Mouse (Mus musculus): Measurements from ENCODE around the gene Rftn1.

The Rftn1 gene

GRCm38 (mm10) chr17:49982611-49983390 is 207.7 kb downstream of the Rftn1 start:
- no peak for DNase-seq (ENCODE audit: low spot score)

DNA sequence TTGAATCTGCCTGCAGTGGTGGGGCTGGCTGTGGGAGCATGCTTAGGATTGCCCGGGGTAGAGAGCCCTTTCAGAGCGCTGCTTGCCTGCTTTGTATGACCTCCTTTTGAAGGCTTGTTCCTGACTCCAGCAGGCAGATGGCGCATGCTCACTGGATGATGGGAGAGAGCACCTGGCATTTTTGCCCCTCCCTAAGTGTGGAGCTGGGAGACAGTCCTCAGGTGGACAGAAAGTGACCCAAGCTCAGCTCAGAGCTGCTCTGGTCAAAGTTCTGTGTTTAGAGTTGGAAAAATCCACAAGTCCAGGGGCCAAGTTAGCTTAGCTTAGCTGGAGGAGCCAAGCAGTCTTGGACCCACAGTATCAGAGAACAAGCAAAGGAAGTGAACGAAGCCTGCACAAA is 208.9 kb downstream of the Rftn1 start:
- no peak for DNase-seq (ENCODE audit: low spot score)

DNA sequence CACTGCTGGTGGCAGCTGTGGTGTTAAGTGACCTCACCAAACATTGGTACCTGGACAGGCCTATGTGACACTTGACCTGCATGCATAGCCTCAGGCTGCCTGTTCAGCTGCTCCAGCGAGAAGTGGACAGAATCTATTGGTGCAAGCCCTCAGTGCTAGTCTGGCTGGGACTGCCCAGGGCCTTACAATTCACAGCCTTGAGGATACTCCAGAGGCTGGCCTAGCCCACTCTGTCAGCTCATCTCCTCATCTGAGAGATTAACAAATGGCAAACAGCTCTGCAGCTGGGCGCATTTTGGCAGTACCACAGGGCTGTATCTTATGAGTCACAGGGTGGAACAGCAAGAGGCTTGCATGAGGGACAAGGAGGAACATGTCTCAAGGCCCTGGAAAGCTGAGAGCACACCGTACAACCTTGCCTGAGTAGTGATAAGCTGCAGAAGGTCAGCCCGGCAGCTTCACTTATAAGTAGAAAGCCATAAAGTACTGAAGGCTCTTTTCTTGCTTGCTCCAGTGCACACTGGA is 210.7 kb downstream of the Rftn1 start:
- no peak for DNase-seq (ENCODE audit: low spot score)

DNA sequence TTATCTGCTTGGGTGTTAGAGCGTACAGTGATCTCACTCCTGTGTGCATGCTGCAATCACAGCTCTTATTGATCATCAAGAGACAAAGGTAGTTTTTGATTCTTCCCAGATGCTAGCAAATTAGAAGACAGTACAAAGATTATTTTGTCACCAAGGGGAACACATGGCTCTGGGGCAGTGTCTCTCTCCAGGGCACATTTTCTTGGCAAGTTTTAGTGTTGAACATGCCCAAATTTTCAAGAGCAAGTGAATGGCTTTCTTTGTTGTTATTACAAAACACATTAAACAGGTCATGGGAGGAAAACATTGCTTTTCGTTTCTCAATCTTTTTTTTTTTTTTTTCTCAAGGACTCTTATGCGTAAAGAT is 213.1 kb downstream of the Rftn1 start:
- DNase-seq (ENCODE audit: low spot score): no peak

DNA sequence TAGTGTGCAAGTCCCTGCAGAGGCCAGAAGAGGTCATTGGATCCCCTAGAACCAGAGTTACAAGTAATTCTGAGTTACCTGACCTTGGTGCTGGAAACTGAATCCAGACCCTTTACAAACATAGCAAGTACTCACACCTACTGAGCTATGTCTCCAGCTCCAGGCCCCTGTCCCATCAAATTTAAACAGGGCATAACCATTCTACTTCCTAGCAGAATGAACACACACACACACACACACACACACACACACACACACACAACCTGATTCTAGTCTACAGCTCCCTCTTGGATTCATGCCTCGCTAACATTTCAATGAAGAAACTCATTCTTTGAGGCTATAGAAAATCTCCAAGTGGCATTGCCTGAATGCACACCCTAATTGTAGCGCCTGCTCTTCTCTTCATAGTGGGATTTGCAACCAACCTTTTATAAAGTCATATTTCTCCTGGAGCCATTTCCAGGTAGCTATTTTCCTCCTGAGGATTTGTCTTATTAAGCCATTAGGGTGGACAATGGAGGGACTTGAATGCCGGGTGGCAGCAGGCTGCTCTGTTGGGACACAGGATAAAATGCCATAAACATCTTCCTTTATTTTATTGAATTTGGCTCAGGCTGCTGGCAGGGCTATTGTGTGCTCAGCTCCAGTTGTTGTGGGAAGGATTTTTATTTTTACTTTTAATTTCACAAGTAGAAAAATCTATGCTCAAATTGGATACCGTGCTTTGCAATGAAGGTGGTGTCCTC is 213.6 kb downstream of the Rftn1 start:
- no peak for DNase-seq (ENCODE audit: low spot score)

GRCm38 (mm10) chr17:49975481-49975880 is 215.0 kb downstream of the Rftn1 start:
- DNase-seq (ENCODE audit: low spot score): no peak

DNA sequence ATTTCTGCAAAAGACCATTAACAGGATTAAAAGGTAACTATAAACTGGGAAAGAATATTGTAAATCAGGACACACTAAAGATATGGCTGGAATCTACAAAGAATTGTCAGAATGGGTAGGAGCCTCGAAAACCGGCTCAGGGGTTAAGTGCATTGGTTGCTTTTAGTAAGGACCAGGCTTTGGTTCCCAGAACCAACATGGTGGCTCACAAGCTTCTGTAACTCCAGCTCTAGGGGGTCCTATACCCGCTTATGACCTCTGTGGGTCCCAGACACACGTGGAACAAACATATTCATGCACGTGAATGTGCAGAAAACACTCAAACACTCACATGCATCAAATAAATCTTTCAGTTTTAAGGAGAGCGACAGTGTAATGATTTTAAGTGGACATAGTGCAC is 215.5 kb downstream of the Rftn1 start:
- no peak for DNase-seq (ENCODE audit: low spot score)

DNA sequence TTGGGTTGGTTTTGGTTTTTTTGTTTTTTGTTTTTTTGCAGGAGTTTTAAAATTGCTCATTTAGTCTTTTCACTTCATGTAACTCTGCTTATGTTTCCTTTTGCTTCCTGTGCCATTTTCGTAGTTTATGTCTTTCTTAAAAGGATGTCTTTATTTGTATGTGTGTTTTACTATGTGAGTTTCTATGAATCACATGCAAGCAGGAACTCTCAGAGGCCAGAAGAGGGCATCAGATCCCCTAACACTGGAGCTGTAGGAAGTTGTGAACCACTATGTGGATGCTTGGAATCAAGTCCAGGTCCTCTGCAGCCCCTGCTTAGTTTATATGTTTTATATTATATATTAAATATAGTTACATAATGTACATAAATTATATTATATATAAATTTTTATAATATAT is 218.3 kb downstream of the Rftn1 start:
- no peak for DNase-seq (ENCODE audit: low spot score)

DNA sequence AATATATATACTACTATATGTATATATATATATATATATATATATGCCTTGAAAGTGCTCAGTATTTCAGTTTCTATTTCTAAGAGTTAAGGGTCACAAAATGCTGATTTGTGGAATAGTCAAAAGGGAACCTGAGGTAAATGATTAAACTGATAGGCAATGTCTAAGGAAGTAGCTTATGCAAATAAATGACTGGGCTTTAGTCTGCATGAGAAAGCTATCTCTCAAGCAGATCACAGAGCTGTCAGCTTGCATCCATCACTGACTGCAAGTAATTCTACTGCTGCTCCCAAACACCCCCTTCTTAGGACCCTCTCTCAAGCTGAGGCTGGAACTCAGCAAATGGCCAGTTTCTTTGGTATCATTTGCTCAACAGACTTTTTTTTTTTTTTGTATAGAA is 219.4 kb downstream of the Rftn1 start:
- DNase-seq (ENCODE audit: low spot score): no peak

DNA sequence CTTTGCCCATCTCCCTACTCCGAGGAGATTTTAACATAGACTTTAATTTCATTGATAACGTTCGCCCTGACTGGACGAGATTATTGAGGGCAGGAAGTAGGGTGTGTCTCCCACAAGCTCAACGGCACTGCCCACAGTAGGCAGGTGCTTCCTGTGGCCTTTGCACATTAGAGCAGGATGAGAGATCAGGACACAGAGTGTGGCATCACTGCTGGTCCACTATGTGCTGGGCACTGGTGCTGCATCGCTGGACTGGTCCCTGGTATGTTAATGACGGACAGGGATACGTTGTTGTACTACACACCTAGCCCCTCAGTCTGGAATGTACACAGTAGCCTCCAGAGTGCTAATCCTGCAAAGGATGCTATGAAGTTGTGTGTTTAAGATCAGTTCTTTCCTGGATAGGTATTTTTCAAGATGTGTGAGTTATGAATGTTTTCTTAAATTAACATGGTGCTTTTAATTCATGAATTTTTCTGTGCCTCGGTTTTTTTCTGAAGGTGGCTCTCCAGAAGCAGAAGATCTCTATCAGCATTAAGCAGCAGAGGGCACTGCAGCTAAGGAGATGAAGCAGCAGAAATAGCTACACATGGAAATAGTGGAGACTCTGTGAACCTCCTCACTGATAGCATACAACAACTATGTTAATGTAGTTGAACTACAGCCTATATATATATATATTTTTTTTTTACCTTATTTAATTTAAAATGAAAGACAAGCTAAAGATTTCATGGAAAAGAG is 221.8 kb downstream of the Rftn1 start:
- DNase-seq (ENCODE audit: low spot score): peak; percentile 80

GRCm38 (mm10) chr17:49965846-49966762 is 224.4 kb downstream of the Rftn1 start:
- no peak for DNase-seq (ENCODE audit: low spot score)

- no peak for DNase-seq (ENCODE audit: low spot score)
These were observed 225.4 kb downstream of the Rftn1 start for GRCm38 (mm10) chr17:49965035-49965434.

DNA sequence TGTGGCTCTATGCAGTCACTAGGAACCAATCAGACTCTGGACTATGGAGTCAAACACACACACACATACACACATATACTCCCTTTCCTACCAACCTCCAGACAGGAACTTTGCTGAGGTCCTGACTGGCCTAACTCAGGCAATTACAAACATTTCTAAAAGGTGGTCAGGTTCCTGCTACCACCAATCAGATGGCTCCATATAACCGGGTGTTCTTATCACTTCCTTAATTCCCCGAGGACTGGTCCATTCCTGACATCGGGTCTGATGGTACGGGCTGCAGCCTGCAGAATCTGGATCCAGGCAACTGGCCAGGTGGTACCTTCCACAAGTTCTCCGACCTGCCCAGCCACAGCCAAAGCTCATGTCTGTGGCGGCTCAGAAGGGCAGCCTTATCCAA is 226.0 kb downstream of the Rftn1 start:
- DNase-seq (ENCODE audit: low spot score): no peak

DNA sequence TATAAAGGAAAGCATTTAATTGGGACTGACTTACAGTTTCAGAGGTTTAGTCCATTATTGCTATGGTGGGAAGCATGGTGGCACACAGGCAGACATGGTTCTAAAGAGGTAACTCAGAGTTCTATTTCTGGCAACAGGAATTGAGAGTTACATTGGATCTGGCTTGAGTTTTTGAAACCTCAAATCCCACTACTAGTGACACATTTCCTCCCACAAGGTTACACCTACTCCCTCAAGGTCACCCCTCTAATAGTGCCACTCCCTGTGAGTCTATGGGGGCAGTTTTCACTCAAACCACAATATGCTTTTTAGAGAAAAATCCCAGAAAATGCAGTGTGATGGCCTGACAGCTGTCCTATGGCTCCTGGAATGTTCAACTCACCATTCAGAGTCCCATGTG is 231.5 kb downstream of the Rftn1 start:
- DNase-seq (ENCODE audit: low spot score): no peak

DNA sequence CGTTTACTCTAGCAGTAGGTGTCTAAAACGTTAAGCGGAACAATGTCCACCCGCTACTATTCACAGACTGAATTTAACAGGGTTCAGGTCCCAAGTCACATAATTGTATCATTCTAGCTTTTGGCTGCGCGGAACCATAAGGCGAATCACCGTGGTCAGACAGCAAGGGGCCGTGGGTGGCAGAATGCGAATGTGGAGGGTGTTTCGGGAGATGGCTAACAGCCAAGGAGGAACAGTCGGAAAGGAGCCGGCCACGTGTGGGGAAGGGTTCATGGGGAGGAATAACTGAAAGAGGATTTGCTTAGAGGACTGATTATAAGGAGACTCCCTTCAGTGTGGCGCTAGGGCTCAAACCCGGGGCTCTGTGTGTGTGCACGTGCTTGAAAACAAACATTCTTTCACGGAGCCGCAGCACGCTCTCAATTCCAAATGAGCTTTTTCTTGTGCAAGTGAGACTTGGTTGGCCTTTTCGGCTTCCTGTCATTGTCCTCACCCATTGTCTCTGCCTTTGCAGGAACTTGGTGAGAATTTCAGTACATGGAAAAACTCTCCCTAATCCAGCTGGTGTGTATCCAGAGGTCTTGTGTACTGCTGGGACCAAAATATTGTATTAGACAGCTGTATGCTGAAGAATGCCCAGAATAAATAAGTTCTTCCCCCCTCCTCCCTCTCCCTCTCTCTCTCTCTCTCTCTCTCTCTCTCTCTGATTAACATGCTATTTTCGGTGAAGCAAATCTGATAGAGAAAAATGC is 238.4 kb downstream of the Rftn1 start:
- peak; percentile 15 for DNase-seq (ENCODE audit: low spot score)

DNA sequence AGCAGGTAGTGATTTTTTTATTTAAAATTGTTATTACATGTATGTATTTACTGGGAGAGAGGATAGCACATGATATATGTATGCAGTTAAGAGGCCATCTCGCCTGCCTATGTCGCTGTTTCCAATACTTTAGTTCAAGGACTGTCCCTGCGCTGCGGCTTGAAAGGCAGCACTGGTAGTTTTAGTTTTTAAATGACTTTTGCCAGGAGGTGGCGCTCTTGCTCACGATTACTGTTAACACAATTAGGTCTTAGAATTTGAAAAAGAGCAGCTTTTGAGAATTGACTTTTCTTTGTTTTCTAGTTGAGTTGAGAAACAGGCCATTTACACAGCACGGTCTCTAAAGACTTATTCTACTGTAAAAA is 239.0 kb downstream of the Rftn1 start:
- peak; percentile 93 for DNase-seq (ENCODE audit: low spot score)

DNA sequence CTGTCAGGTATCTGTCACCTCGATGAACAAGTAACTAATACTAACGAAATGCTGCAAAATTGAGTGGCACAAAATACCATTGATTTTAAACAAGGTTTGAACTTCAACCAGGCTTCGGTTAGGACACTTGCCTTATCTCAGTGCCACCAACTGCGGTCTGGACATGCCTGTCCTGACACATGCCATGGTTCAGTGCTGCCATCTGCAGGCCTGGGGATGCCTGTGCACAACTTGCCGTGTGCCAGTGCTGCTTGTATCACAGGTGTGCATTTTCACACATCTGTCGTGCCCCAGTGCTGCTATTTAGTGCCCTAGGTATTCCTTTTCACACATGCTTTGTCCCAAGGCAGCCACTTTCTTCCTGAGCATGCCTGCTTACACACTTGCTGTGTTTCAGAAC is 247.8 kb downstream of the Rftn1 start:
- DNase-seq (ENCODE audit: low spot score): peak; percentile 16
